17 mouse cellular contexts compared by ENCODE assay signal in the genomic region with DNA sequence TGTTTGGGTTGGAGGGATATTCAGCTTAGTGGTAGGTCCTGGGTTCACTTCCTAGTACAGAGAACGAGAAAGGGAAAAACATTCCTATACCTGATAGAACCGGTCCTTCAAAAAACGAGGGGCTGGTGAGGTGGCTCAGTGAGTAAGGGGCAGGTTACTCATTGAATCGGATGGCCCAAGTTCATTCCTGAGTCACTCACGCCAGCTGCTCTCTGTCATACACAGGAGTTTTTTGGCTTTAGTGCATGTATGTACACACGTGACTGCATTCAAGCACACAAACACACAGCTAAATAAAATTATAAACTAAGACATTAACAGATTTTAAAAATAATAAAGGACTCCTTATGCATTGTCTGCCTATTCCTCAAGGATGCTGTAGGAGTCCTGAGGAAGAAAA.
"Had no signal": no experiment of that assay in that cellular context is flagged by ENCODE, and none has a peak within 500 bp of the region (broad histone marks: within the 10 kb centered on the region; RNA-seq: fewer than 3 reads in every experiment).

No protein-coding gene starts in this region.

- H3K27me3 ChIP-seq: neural tube, embryonic 12.5 days; neural tube, embryonic 13.5 days; neural tube, embryonic 15.5 days; stomach, embryonic 15.5 days had no signal

- H3K9me3 ChIP-seq: neural tube, embryonic 12.5 days; neural tube, embryonic 13.5 days; neural tube, embryonic 15.5 days; stomach, embryonic 15.5 days had no signal

- H3K4me2 ChIP-seq: neural tube, embryonic 12.5 days; neural tube, embryonic 13.5 days; neural tube, embryonic 15.5 days; stomach, embryonic 15.5 days had no signal

- H3K4me3 ChIP-seq: neural tube, embryonic 12.5 days; neural tube, embryonic 13.5 days; neural tube, embryonic 15.5 days; stomach, embryonic 15.5 days had no signal

- DNase-seq: retina, postnatal 1 day; right cerebral cortex, adult 18-20 months; right cerebral cortex, postnatal 14 days; right cerebral cortex, postnatal 25 days; right cerebral cortex, postnatal 4 days; spleen, adult 18-20 months; thymus, adult 18-20 months; thymus, adult 2 months; thymus, postnatal 14 days; thymus, postnatal 25 days; thymus, postnatal 36 days; thymus, postnatal 4 days had no signal

- H3K4me1 ChIP-seq: neural tube, embryonic 12.5 days; neural tube, embryonic 13.5 days; neural tube, embryonic 15.5 days; stomach, embryonic 15.5 days had no signal

- H3K27ac ChIP-seq: neural tube, embryonic 12.5 days; neural tube, embryonic 13.5 days; neural tube, embryonic 15.5 days; stomach, embryonic 15.5 days; stomach, postnatal 0 days had no signal

- H3K9ac ChIP-seq: neural tube, embryonic 12.5 days; neural tube, embryonic 13.5 days; neural tube, embryonic 15.5 days; stomach, embryonic 15.5 days had no signal
